Mouse (Mus musculus): ENCODE measurements around the gene Wdr59. TPM values are rescaled to one million over a fixed set of nuclear protein-coding genes. Genes with fewer than 3 reads are reported as not detected.
"Not testable (repeated sequence)": the region's sequence is repeated elsewhere in the genome, so short reads cannot be mapped to it uniquely, and the experiment has no call there.

The Wdr59 gene
- polyA plus RNA-seq, 1 experiment from 2014 or later = 2.2 TPM

GRCm38 (mm10) chr8:111513446-111513845 lies 8.4 kb downstream of the Wdr59 start:
- no peak for ATAC-seq (ENCODE audit: low FRiP score, low TSS enrichment)
- Histone ChIP-seq H3K9ac (ENCODE audit: low read length) (no peak overlapping the region), H3K9me3 (ENCODE audit: control insufficient read depth, low read length) (no peaks in the 10 kb centered on the region), H3K4me1 (replicated peaks; ENCODE audit: control insufficient read depth, insufficient read depth) (no peaks in the 10 kb centered on the region), H3K4me2 (replicated peaks; ENCODE audit: low read depth) (no peak overlapping the region), H3K27ac (replicated peaks) (no peak overlapping the region), H3K4me3 (ENCODE audit: low read depth, low read length) (no peak overlapping the region), H3K36me3 (ENCODE audit: control insufficient read depth, insufficient read depth, low read length) (no peaks in the 10 kb centered on the region), H3K27me3 (ENCODE audit: control insufficient read depth, insufficient read depth, low read length) (no peaks in the 10 kb centered on the region)
- WGBS = 82% methylated on average over 8 of the region's 8 CpGs
- DNase-seq (ENCODE audit: low spot score) = no peak
- TF ChIP-seq CTCF (IDR thresholded peaks at IDR 0.05; ENCODE audit: low read depth) (no peak), EP300 (optimal IDR thresholded peaks at IDR 0.05) (no peak)

- WGBS = 86% methylated on average over 7 of the region's 7 CpGs
- no peak for ATAC-seq (ENCODE audit: low FRiP score, low TSS enrichment)
- H3K36me3 ChIP-seq (ENCODE audit: control insufficient read depth, insufficient read depth, low read length) = no peaks in the 10 kb centered on the region
- H3K9ac ChIP-seq (ENCODE audit: low read length) = no peak overlapping the region
- H3K27ac ChIP-seq (replicated peaks) = no peak overlapping the region
- no peak overlapping the region for H3K4me3 ChIP-seq (ENCODE audit: low read depth, low read length)
- H3K4me1 ChIP-seq (replicated peaks; ENCODE audit: control insufficient read depth, insufficient read depth) = no peaks in the 10 kb centered on the region
- H3K4me2 ChIP-seq (replicated peaks; ENCODE audit: low read depth) = no peak overlapping the region
- no peaks in the 10 kb centered on the region for H3K27me3 ChIP-seq (ENCODE audit: control insufficient read depth, insufficient read depth, low read length)
- no peak for TF ChIP-seq EP300 (optimal IDR thresholded peaks at IDR 0.05)
- no peak for TF ChIP-seq CTCF (IDR thresholded peaks at IDR 0.05; ENCODE audit: low read depth)
- H3K9me3 ChIP-seq (ENCODE audit: control insufficient read depth, low read length) = no peaks in the 10 kb centered on the region
- no peak for DNase-seq (ENCODE audit: low spot score)
Observed at GRCm38 (mm10) chr8:111512941-111513340, 9.0 kb downstream of the Wdr59 start.

GRCm38 (mm10) chr8:111510401-111510800 lies 11.5 kb downstream of the Wdr59 start:
- Histone ChIP-seq H3K4me1 (replicated peaks; ENCODE audit: control insufficient read depth, insufficient read depth) (no peaks in the 10 kb centered on the region), H3K9me3 (ENCODE audit: control insufficient read depth, low read length) (no peaks in the 10 kb centered on the region), H3K4me3 (ENCODE audit: low read depth, low read length) (no peak overlapping the region), H3K36me3 (ENCODE audit: control insufficient read depth, insufficient read depth, low read length) (no peaks in the 10 kb centered on the region), H3K27me3 (ENCODE audit: control insufficient read depth, insufficient read depth, low read length) (no peaks in the 10 kb centered on the region), H3K9ac (ENCODE audit: low read length) (no peak overlapping the region), H3K4me2 (replicated peaks; ENCODE audit: low read depth) (no peak overlapping the region), H3K27ac (replicated peaks) (no peak overlapping the region)
- 61% methylated on average over 4 of the region's 4 CpGs for WGBS
- no peak for TF ChIP-seq EP300 (optimal IDR thresholded peaks at IDR 0.05)
- DNase-seq (ENCODE audit: low spot score) (no peak), ATAC-seq (ENCODE audit: low FRiP score, low TSS enrichment) (no peak)

- no peak for ATAC-seq (ENCODE audit: low FRiP score, low TSS enrichment)
- WGBS = 69% methylated on average over 11 of the region's 11 CpGs
- Histone ChIP-seq H3K36me3 (ENCODE audit: control insufficient read depth, insufficient read depth, low read length) (no peaks in the 10 kb centered on the region), H3K9me3 (ENCODE audit: control insufficient read depth, low read length) (no peaks in the 10 kb centered on the region), H3K4me2 (replicated peaks; ENCODE audit: low read depth) (no peak overlapping the region), H3K4me3 (ENCODE audit: low read depth, low read length) (no peak overlapping the region), H3K4me1 (replicated peaks; ENCODE audit: control insufficient read depth, insufficient read depth) (no peaks in the 10 kb centered on the region), H3K9ac (ENCODE audit: low read length) (no peak overlapping the region), H3K27ac (replicated peaks) (no peak overlapping the region), H3K27me3 (ENCODE audit: control insufficient read depth, insufficient read depth, low read length) (no peaks in the 10 kb centered on the region)
- TF ChIP-seq CTCF (IDR thresholded peaks at IDR 0.05; ENCODE audit: low read depth) = no peak
- no peak for TF ChIP-seq EP300 (optimal IDR thresholded peaks at IDR 0.05)
- no peak for DNase-seq (ENCODE audit: low spot score)
Observed at GRCm38 (mm10) chr8:111509278-111509677, 12.6 kb downstream of the Wdr59 start.

- H3K36me3 ChIP-seq (ENCODE audit: control insufficient read depth, insufficient read depth, low read length) = 0 out of 2 replicates have a peak, but pooled peaks cover under 1% of the 10 kb centered on the region
- H3K4me2 ChIP-seq (replicated peaks; ENCODE audit: low read depth) = no peak overlapping the region
- ATAC-seq (ENCODE audit: low FRiP score, low TSS enrichment) = no peak
- WGBS = 18% methylated on average over 2 of the region's 2 CpGs
- no peak overlapping the region for H3K4me3 ChIP-seq (ENCODE audit: low read depth, low read length)
- DNase-seq (ENCODE audit: low spot score) = no peak
- no peaks in the 10 kb centered on the region for H3K9me3 ChIP-seq (ENCODE audit: control insufficient read depth, low read length)
- H3K9ac ChIP-seq (ENCODE audit: low read length) = no peak overlapping the region
- no peak overlapping the region for H3K27ac ChIP-seq (replicated peaks)
- H3K4me1 ChIP-seq (replicated peaks; ENCODE audit: control insufficient read depth, insufficient read depth) = no peaks in the 10 kb centered on the region
- no peak for TF ChIP-seq CTCF (IDR thresholded peaks at IDR 0.05; ENCODE audit: low read depth)
- TF ChIP-seq EP300 (optimal IDR thresholded peaks at IDR 0.05) = no peak
- no peaks in the 10 kb centered on the region for H3K27me3 ChIP-seq (ENCODE audit: control insufficient read depth, insufficient read depth, low read length)
Observed at GRCm38 (mm10) chr8:111508566-111508965, 13.3 kb downstream of the Wdr59 start.

GRCm38 (mm10) chr8:111501724-111502464 lies 20.0 kb downstream of the Wdr59 start:
- 0 out of 2 replicates have a peak, but pooled peaks cover 6% of the 10 kb centered on the region for H3K36me3 ChIP-seq (ENCODE audit: control insufficient read depth, insufficient read depth, low read length)
- WGBS = 62% methylated on average over 11 of the region's 11 CpGs
- no peaks in the 10 kb centered on the region for H3K27me3 ChIP-seq (ENCODE audit: control insufficient read depth, insufficient read depth, low read length)
- no peak overlapping the region for H3K4me3 ChIP-seq (ENCODE audit: low read depth, low read length)
- ATAC-seq (ENCODE audit: low FRiP score, low TSS enrichment) = no peak
- no peak overlapping the region for H3K9ac ChIP-seq (ENCODE audit: low read length)
- DNase-seq (ENCODE audit: low spot score) = no peak
- no peak overlapping the region for H3K4me2 ChIP-seq (replicated peaks; ENCODE audit: low read depth)
- no peak overlapping the region for H3K27ac ChIP-seq (replicated peaks)
- no peaks in the 10 kb centered on the region for H3K4me1 ChIP-seq (replicated peaks; ENCODE audit: control insufficient read depth, insufficient read depth)
- no peaks in the 10 kb centered on the region for H3K9me3 ChIP-seq (ENCODE audit: control insufficient read depth, low read length)
- no peak for TF ChIP-seq CTCF (IDR thresholded peaks at IDR 0.05; ENCODE audit: low read depth)
- no peak for TF ChIP-seq EP300 (optimal IDR thresholded peaks at IDR 0.05)

GRCm38 (mm10) chr8:111498249-111498648 lies 23.6 kb downstream of the Wdr59 start:
- H3K27ac ChIP-seq (replicated peaks); H3K36me3 ChIP-seq (ENCODE audit: control insufficient read depth, insufficient read depth, low read length); H3K4me3 ChIP-seq (ENCODE audit: low read depth, low read length); H3K9ac ChIP-seq (ENCODE audit: low read length); H3K27me3 ChIP-seq (ENCODE audit: control insufficient read depth, insufficient read depth, low read length); H3K4me2 ChIP-seq (replicated peaks; ENCODE audit: low read depth); H3K9me3 ChIP-seq (ENCODE audit: control insufficient read depth, low read length); H3K4me1 ChIP-seq (replicated peaks; ENCODE audit: control insufficient read depth, insufficient read depth); ATAC-seq (ENCODE audit: low FRiP score, low TSS enrichment); DNase-seq (ENCODE audit: low spot score): not testable (repeated sequence)
- 87% methylated on average over 4 of the region's 6 CpGs for WGBS

All from stomach, postnatal 0 days (tissue).